Mouse (Mus musculus) ZHBTc4 (cell line): ENCODE measurements around the gene Btg2.

Experiments
- DNase-seq: peaks from one replicate; pipeline ENCODE4 v3.0.0-alpha.2; 2011; ENCODE audit warnings: low read depth, low spot score

Gene Btg2

GRCm38 (mm10) chr1:134078061-134078795 is 692 bp downstream of the Btg2 start:
- DNase-seq: peak; percentile 29

- DNase-seq: no peak
Observed at GRCm38 (mm10) chr1:134077389-134078060, 1.4 kb downstream of the Btg2 start.

GRCm38 (mm10) chr1:134076789-134077188 is 2.1 kb downstream of the Btg2 start:
- no peak for DNase-seq

DNA sequence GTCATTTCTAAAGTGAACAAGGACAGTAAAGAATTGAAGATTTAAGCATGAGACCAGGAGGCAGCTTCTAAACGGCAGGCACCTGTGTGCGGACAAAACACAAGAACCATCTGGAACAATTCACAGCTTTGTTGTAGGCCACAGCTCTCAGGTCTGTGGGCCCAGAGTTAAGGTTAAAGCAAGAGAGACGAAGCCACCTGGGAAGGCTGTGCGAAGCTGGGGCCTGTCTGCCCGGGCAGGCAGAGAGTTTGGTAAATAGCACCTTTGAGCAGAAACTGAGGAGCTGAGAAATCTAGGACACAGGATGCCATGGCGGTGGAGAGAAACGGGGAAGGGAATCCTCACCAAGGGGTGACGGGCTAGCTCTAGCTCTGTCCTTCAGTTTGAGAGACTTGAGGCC is 3.4 kb downstream of the Btg2 start:
- no peak for DNase-seq

DNA sequence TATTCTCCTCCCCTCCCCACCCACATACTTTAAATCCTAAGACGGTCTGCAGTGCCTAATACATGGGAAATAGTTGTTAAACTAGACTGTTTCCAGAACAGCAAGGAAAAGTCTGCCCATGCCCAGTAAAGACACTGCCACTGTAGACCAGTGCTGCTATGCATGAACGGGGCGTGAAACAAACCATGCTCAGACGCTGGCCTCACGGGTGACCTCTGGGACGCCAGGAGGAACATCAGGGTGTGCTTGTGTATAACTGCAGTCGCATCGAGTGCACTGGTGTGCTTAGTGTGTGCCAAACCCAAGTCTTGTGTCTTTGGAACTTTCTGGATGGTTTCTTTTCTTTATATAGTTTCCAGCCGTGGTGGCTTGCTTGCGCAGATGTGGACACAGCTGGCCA is 4.3 kb downstream of the Btg2 start:
- DNase-seq: no peak

DNA sequence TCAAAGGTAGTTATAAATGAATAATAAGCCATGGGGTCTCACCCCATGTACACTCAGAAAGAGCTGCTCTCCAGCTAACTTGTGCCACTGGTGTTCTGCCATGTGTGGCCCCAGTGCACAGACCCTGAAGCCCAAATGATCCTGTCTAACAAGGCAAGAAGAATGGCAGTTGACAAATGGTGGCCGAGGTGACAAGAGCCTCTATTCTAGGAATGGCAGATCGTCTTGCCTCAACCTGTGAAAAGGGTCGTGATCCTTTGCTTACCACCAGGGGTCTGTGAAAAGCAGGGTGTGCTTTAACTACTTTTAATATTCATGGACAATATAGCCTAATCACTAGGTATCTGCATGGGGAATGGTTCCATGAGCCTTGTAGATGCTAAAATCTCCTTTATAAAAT is 4.7 kb downstream of the Btg2 start:
- no peak for DNase-seq

- DNase-seq: no peak
Observed at GRCm38 (mm10) chr1:134073658-134074057, 5.3 kb downstream of the Btg2 start.

DNA sequence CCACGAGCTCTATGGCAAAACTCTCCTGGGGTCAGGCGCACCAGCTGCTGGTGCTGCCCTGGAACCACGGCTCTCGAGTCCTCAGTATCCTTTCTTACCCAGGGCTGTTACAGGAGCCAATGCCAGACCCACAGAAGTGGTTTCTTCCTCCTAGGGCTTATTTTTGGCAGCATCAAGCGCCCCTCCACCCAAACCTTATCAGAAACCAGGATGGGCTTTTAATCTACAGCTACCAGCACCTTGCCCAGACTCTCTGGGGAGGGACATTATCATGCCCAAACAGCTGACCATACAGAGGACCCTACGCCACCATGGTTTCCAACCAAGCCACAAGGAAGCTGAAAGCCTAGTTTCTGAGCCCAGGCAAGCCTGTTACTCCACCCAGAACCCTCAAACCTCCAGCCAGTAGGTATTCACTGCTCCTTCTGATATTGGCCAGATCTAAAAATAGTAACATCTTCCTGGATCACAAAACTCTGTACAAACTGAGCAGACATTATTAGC is 5.8 kb downstream of the Btg2 start:
- no peak for DNase-seq

DNA sequence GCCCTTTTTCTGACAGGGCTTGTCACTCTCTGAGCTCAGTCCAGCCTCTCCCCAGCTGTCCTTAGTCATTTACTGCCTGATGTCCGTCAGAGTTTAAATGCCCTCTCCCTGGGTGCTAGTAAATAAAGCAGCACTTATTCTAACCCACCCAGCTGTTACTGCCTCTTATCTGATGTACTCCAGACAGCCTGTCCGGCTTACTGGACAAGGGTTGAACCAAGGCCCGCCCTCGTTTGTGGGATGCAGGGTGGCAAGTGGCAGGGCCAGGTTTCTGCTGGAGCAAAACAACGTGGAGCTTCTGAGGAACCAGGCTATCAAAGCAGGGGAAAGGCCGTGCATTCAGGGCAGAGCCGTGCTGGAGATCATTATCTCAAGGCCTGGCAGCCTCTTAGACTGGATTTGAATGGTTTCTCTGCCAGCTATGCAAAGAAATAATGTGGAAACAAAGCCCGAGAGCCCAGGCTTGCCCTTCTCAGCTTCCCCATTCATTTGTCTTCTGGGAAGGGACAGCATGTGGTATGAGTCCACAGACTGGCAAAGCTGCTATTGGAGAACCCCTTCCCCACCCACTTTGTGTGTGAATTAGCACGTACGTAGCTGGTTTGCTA is 7.4 kb downstream of the Btg2 start:
- DNase-seq: no peak

DNA sequence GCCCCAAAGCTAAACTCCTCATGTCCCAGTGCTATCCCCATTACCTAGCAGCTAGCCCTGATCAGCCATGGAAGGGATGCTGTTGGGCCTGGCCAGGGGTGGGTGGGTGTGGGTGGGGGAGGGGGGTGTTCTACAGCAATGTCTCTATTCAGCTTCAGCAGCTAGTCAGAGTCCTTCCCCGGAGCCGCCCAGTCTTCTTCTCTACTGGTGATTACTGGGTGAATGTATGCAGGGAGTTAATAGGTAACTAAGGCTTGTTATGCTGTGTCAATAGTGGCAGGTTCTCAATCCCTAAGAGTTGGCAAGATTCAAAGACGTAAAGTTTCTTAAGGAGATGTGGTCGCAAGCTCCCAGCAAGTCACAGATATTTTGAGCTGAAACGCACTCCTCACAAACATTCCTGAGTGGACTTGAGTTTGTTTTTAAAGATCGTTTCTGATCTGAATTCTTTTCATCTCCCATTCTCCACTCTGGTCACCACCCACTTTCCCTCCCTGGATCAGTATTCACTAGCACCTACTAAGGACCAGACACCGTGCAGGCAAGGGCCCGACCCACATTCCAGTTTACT is 8.7 kb downstream of the Btg2 start:
- peak; percentile 70 for DNase-seq

GRCm38 (mm10) chr1:134067143-134067619 is 11.7 kb downstream of the Btg2 start:
- no peak for DNase-seq

DNA sequence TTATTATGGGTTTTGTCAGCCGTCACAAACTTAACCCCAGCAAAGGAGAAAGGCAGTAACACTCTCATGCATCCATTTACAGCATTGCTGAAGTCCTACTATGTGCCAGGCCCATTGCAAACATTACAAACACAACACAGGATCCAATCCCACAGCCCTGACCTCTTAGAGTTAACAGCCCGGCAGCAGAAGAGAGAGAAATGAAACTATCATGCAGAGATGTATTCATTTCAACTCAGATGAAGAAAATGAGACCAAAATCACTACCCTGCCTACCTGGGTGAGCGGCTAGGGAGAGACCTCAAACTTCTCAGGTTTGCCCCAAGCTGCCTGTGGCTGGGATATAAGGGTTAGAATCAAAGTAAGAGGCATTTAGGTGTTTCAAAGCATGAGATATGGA is 12.4 kb downstream of the Btg2 start:
- DNase-seq: no peak

GRCm38 (mm10) chr1:134065241-134065809 is 13.6 kb downstream of the Btg2 start:
- no peak for DNase-seq

GRCm38 (mm10) chr1:134064296-134064831 is 14.6 kb downstream of the Btg2 start:
- no peak for DNase-seq

GRCm38 (mm10) chr1:134063773-134064125 is 15.2 kb downstream of the Btg2 start:
- no peak for DNase-seq

DNA sequence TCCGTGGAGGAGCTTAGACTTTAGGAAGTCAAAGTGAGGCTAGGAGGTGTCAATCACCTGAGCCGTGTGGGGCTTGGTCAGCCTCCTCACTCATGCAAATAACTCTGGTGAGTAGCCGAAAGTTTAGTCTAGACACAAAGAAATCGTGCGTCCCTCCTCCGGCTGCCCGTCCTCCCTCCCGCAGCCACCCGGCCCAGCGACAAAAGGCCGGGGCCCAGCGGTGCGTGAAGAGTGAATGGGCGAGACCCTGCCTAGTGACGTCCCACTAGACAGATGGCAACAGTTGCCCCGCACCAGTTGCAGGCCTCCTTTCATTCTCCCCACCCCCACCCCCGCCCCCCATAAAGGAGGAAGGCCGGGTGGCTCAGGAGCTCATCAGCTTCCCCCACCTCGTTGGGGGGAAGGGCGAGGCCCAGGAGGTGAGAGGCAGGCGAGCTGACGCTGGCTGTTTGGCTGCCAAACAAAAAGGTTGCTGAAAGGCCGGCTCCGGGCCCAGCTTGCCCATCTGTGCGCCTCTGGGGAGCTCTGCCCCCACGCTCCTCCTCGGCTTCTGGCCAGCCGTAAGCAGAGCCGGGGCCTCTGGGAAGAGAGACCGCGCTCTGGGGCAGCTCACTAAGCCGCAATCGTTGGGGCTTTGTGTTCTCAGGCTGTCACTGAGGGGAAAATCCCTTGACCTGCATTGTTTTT is 15.7 kb downstream of the Btg2 start:
- peak; percentile 76 for DNase-seq

- DNase-seq: no peak
Observed at GRCm38 (mm10) chr1:134062411-134063085, 16.4 kb downstream of the Btg2 start.

GRCm38 (mm10) chr1:134061915-134062314 is 17.0 kb downstream of the Btg2 start:
- no peak for DNase-seq

DNA sequence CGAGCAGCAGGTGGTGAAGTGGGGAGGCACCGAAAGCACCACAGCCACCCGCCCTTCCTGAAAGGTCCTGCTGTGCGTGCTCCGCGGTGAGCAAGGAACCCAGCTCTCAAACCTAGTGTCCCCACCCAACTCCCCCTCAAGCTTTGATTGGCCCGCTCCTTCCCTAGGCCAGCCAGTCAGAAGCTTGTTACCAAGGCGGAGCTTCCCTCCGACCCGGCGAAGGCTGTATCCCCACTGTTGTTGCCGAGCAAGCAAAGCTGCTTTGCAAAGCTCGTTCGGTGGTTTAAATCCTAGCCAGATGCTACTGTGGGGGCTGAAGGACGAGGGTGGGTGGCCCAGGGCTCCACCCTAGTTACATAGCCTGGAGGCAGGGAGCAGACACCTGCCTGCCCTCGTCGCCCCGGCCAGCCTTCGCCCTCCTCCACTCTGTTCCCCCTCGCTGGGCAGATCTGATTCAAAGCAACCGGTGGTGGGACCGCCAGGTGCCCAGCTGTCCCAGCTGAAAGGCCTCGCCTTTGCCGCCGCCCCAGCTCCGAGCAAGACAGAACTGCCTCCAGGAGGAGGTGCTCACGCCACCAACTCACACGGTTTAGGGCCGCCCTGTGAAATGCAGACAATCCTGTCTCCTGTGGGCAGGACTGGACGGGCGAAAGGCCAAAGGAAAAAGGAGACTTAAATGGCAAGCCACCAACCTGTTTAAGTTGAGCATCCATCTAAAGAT is 17.9 kb downstream of the Btg2 start:
- DNase-seq: peak; percentile 96
